In the genomic region with DNA sequence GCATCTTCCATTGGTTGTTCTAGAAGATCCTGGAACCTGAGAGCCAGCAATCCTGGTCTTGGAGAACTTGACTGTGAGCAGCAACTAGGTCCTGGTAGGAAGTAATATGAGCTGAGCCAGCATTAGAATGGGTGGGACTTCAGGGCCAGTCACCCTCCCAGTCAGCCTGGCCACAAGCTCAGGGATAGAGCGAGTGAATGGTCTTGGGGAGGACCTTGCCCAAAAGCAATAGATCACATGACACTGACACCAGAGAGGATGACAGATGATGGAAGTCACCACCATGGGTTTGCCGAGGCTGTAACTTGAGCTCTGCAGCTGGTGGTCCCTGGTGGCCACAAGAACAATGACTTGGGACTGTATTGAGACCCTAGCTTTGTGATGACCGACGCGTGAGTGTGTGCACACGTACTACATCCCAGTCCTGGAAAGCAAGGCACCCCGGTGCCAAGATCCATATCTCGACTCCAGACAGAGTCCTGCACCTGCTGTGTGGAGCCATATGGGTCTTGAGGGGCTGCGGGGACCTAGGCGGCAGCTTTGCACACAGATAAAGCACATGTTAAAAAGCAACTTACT, we compare ENCODE assay signal across 27 mouse cellular contexts. TPM values are rescaled to one million over a fixed set of nuclear protein-coding genes. Genes with fewer than 3 reads are reported as not detected.
DNase-seq lines count a peak whose midpoint lies in the region; ATAC-seq and TF ChIP-seq lines count a peak whose summit lies in the region.
"Had no signal": no experiment of that assay in that cellular context is flagged by ENCODE, and none has a peak within 500 bp of the region (broad histone marks: within the 10 kb centered on the region; RNA-seq: fewer than 3 reads in every experiment).

No protein-coding gene starts in this region.

- no peak overlapping the region for H3K27ac ChIP-seq in embryonic facial prominence, embryonic 12.5 days
- H3K27ac ChIP-seq in embryonic facial prominence, embryonic 10.5 days (replicated peaks): no peak overlapping the region
- H3K27ac ChIP-seq in embryonic facial prominence, embryonic 15.5 days (replicated peaks): no peak overlapping the region
- H3K27ac ChIP-seq in limb, embryonic 15.5 days: no peak overlapping the region
- H3K27ac ChIP-seq: forebrain, embryonic 12.5 days; forebrain, embryonic 15.5 days; heart, embryonic 15.5 days; hindbrain, embryonic 12.5 days; hindbrain, embryonic 15.5 days had no signal

- peak; percentile 22; the same call in 1 of the 2 replicates for ATAC-seq in embryonic facial prominence, embryonic 12.5 days (ENCODE audit: insufficient number of reproducible peaks, insufficient read depth, low FRiP score, low TSS enrichment)
- peak; percentile 62; the same call in 1 of the 2 replicates for ATAC-seq in embryonic facial prominence, embryonic 15.5 days (ENCODE audit: insufficient number of reproducible peaks, low FRiP score, low TSS enrichment, low read depth)
- peak; percentile 48; the same call in 1 of the 2 replicates for ATAC-seq in limb, embryonic 15.5 days (ENCODE audit: insufficient number of reproducible peaks, low FRiP score, low TSS enrichment, low read depth)
- ATAC-seq: CD4-positive, CD25-positive, alpha-beta regulatory T cell, adult 4 months; forebrain, embryonic 15.5 days had no signal

- no peaks in the 10 kb centered on the region for H3K79me2 ChIP-seq in C2C12 (ENCODE audit: control insufficient read depth, insufficient read depth)

- no peak overlapping the region for H3ac ChIP-seq in C2C12 (ENCODE audit: control insufficient read depth, insufficient read length, low read depth)

- H3K4me3 ChIP-seq in embryonic facial prominence, embryonic 12.5 days: no peak overlapping the region
- H3K4me3 ChIP-seq in embryonic facial prominence, embryonic 10.5 days: no peak overlapping the region
- H3K4me3 ChIP-seq in C2C12 (ENCODE audit: insufficient read depth, poor library complexity, severe bottlenecking): no peak overlapping the region
- no peak overlapping the region for H3K4me3 ChIP-seq in embryonic facial prominence, embryonic 15.5 days (replicated peaks)
- no peak overlapping the region for H3K4me3 ChIP-seq in limb, embryonic 15.5 days
- H3K4me3 ChIP-seq: erythroblast, embryonic 14.5 days; forebrain, embryonic 12.5 days; forebrain, embryonic 15.5 days; heart, embryonic 12.5 days; heart, embryonic 15.5 days; hindbrain, embryonic 12.5 days; hindbrain, embryonic 15.5 days had no signal

- H3K9me3 ChIP-seq in embryonic facial prominence, embryonic 12.5 days: no peaks in the 10 kb centered on the region
- H3K9me3 ChIP-seq in embryonic facial prominence, embryonic 10.5 days: no peaks in the 10 kb centered on the region
- H3K9me3 ChIP-seq in embryonic facial prominence, embryonic 15.5 days (replicated peaks): no peaks in the 10 kb centered on the region
- H3K9me3 ChIP-seq in limb, embryonic 15.5 days: no peaks in the 10 kb centered on the region
- H3K9me3 ChIP-seq: forebrain, embryonic 12.5 days; forebrain, embryonic 15.5 days; heart, embryonic 12.5 days; heart, embryonic 15.5 days; hindbrain, embryonic 12.5 days; hindbrain, embryonic 15.5 days had no signal

- no peaks in the 10 kb centered on the region for H3K4me1 ChIP-seq in embryonic facial prominence, embryonic 12.5 days
- H3K4me1 ChIP-seq in embryonic facial prominence, embryonic 10.5 days: peaks cover 7% of the 10 kb centered on the region
- no peaks in the 10 kb centered on the region for H3K4me1 ChIP-seq in embryonic facial prominence, embryonic 15.5 days
- H3K4me1 ChIP-seq in limb, embryonic 15.5 days: no peaks in the 10 kb centered on the region
- H3K4me1 ChIP-seq: forebrain, embryonic 15.5 days; heart, embryonic 12.5 days; heart, embryonic 15.5 days; hindbrain, embryonic 12.5 days; hindbrain, embryonic 15.5 days had no signal

- WGBS in embryonic facial prominence, embryonic 12.5 days: 75% methylated on average over 10 of the region's 10 CpGs
- 82% methylated on average over 10 of the region's 10 CpGs for WGBS in embryonic facial prominence, embryonic 10.5 days
- WGBS in embryonic facial prominence, embryonic 15.5 days: 68% methylated on average over 10 of the region's 10 CpGs
- WGBS in limb, embryonic 15.5 days: 80% methylated on average over 10 of the region's 10 CpGs

- no peaks in the 10 kb centered on the region for H3K36me3 ChIP-seq in embryonic facial prominence, embryonic 12.5 days
- H3K36me3 ChIP-seq in embryonic facial prominence, embryonic 10.5 days (replicated peaks): no peaks in the 10 kb centered on the region
- H3K36me3 ChIP-seq in C2C12 (ENCODE audit: control insufficient read depth, insufficient read depth): no peaks in the 10 kb centered on the region
- no peaks in the 10 kb centered on the region for H3K36me3 ChIP-seq in embryonic facial prominence, embryonic 15.5 days
- no peaks in the 10 kb centered on the region for H3K36me3 ChIP-seq in limb, embryonic 15.5 days
- H3K36me3 ChIP-seq: forebrain, embryonic 12.5 days; forebrain, embryonic 15.5 days; heart, embryonic 12.5 days; heart, embryonic 15.5 days; hindbrain, embryonic 12.5 days; hindbrain, embryonic 15.5 days had no signal

- no peak overlapping the region for H3K9ac ChIP-seq in embryonic facial prominence, embryonic 12.5 days
- H3K9ac ChIP-seq in embryonic facial prominence, embryonic 15.5 days: no peak overlapping the region
- H3K9ac ChIP-seq in limb, embryonic 15.5 days: no peak overlapping the region
- H3K9ac ChIP-seq: forebrain, embryonic 12.5 days; forebrain, embryonic 15.5 days; heart, embryonic 12.5 days; heart, embryonic 15.5 days; hindbrain, embryonic 12.5 days; hindbrain, embryonic 15.5 days had no signal

- no peak for TF ChIP-seq CTCF in C2C12 (IDR thresholded peaks at IDR 0.05; ENCODE audit: control insufficient read depth, insufficient read depth, insufficient read length)

- no peaks in the 10 kb centered on the region for H3K79me3 ChIP-seq in C2C12 (ENCODE audit: low read depth)

- no peaks in the 10 kb centered on the region for H3K27me3 ChIP-seq in embryonic facial prominence, embryonic 12.5 days
- no peaks in the 10 kb centered on the region for H3K27me3 ChIP-seq in embryonic facial prominence, embryonic 10.5 days (replicated peaks; ENCODE audit: low read depth, poor library complexity, severe bottlenecking)
- peaks cover 9% of the 10 kb centered on the region for H3K27me3 ChIP-seq in C2C12 (ENCODE audit: control insufficient read depth, insufficient read depth, insufficient read length)
- H3K27me3 ChIP-seq in embryonic facial prominence, embryonic 15.5 days: no peaks in the 10 kb centered on the region
- H3K27me3 ChIP-seq in limb, embryonic 15.5 days: no peaks in the 10 kb centered on the region
- H3K27me3 ChIP-seq: forebrain, embryonic 12.5 days; forebrain, embryonic 15.5 days; heart, embryonic 12.5 days; heart, embryonic 15.5 days; hindbrain, embryonic 12.5 days; hindbrain, embryonic 15.5 days had no signal

- intact Hi-C loops in heart, postnatal 36 days (cut with DNase I): no loop called here

- DNase-seq in embryonic facial prominence, embryonic 10.5 days (ENCODE audit: low spot score): no peak
- DNase-seq in thymus, postnatal 10 days (ENCODE audit: low spot score in 2 of 2): no peak
- no peak for DNase-seq in heart, postnatal 36 days
- no peak for DNase-seq in thymus, postnatal 4 days
- DNase-seq: adrenal gland, adult 8-10 months; adrenal gland, postnatal 25 days; B cell, adult 2 months; cerebellum, adult 11-12 months; cerebellum, adult 8-10 months; cerebellum, postnatal 10 days; cerebellum, postnatal 36 days; gastrocnemius, postnatal 25 days; heart, adult 18-20 months; heart, postnatal 10 days had no signal

- H3K4me2 ChIP-seq in embryonic facial prominence, embryonic 12.5 days (replicated peaks): no peak overlapping the region
- no peak overlapping the region for H3K4me2 ChIP-seq in embryonic facial prominence, embryonic 15.5 days (replicated peaks)
- H3K4me2 ChIP-seq in limb, embryonic 15.5 days: no peak overlapping the region
- H3K4me2 ChIP-seq: forebrain, embryonic 12.5 days; forebrain, embryonic 15.5 days; heart, embryonic 12.5 days; heart, embryonic 15.5 days; hindbrain, embryonic 12.5 days; hindbrain, embryonic 15.5 days had no signal

TF ChIP-seq in C2C12, 6 proteins besides CTCF, POLR2A, EP300 and RAD21:
- TF ChIP-seq MYOD1 (IDR thresholded peaks at IDR 0.05; ENCODE audit: control insufficient read depth, insufficient read length, low read depth): peak; percentile 27
- no peak for TF ChIP-seq MAX (IDR thresholded peaks at IDR 0.05)
- no peak for TF ChIP-seq CEBPB (IDR thresholded peaks at IDR 0.05; ENCODE audit: low read depth)

RNA-seq across cellular contexts. Expression of a gene that starts 46.8 kb away (rescaled TPM):
- 9.8 and 10.1 TPM in 2 replicates for polyA plus RNA-seq in embryonic facial prominence, embryonic 12.5 days (2016; fragmentation: Nextera tagmentation; extraction: Ambion mirVana)
- polyA plus RNA-seq in embryonic facial prominence, embryonic 10.5 days (2016; fragmentation: Nextera tagmentation; extraction: Ambion mirVana): 13.2 and 22.1 TPM in 2 replicates
- 2.2 TPM for polyA plus RNA-seq in C2C12 (2012; fragmentation: generic; extraction: Trizol)
- polyA plus RNA-seq in embryonic facial prominence, embryonic 15.5 days (2015; fragmentation: Nextera tagmentation; extraction: Ambion mirVana): 10.3 and 11.4 TPM in 2 replicates
- polyA plus RNA-seq in limb, embryonic 15.5 days (2015; fragmentation: Nextera tagmentation; extraction: Ambion mirVana): 6.8 and 8.5 TPM in 2 replicates
- 1 to 10 TPM; 6.2 to 7.0 TPM for total RNA-seq in heart, postnatal 36 days (2021)
- total RNA-seq: MEL had no signal
